Mouse (Mus musculus) B cell, adult (primary cell): ENCODE results near the gene Sycp3. TPM values are rescaled to one million over a fixed set of nuclear protein-coding genes. Genes with fewer than 3 reads are reported as not detected.

Experiments used
- total RNA-seq: library from RNA; stranded (reverse); gene quantifications from 4 replicates; pipeline ENCODE4 v1.2.4, GENCODE M21; 2023; ENCODE audit not compliant: inconsistent age

The Sycp3 gene
- 1.2 TPM in 1 of 4 replicates, not detected in the others for total RNA-seq

GRCm38 (mm10) chr10:88459502-88459992 is at the start of gene Sycp3:
Gene Sycp3 (plus strand): TSS chr10:88459569.

GRCm38 (mm10) chr10:88503421-88504314 is 44.3 kb downstream of the Sycp3 start, which contains the start of gene Chpt1:
Gene Chpt1 (minus strand): TSS chr10:88504073.

Other genes starting within 250 kb of the Sycp3 start
- 0.36 to 0.87 TPM (median 0.74 TPM) in 4 replicates for gene Dram1, start 80.5 kb upstream of the Sycp3 start, total RNA-seq
- 43.1 to 53.0 TPM (median 48.9 TPM) in 4 replicates for gene Gnptab, start 80.4 kb upstream of the Sycp3 start, total RNA-seq
- gene Chpt1, start 44.5 kb downstream of the Sycp3 start, total RNA-seq: 3.2 to 4.6 TPM (median 3.7 TPM) in 4 replicates
- gene Mybpc1, start 145.6 kb downstream of the Sycp3 start, total RNA-seq: 0.99 to 2.2 TPM (median 1.5 TPM) in 4 replicates
- gene Spic, start 225.4 kb downstream of the Sycp3 start, total RNA-seq: 7.3 to 12.8 TPM (median 10.6 TPM) in 4 replicates